Comparison of ENCODE assay signal across 10 mouse cellular contexts in the genomic region with DNA sequence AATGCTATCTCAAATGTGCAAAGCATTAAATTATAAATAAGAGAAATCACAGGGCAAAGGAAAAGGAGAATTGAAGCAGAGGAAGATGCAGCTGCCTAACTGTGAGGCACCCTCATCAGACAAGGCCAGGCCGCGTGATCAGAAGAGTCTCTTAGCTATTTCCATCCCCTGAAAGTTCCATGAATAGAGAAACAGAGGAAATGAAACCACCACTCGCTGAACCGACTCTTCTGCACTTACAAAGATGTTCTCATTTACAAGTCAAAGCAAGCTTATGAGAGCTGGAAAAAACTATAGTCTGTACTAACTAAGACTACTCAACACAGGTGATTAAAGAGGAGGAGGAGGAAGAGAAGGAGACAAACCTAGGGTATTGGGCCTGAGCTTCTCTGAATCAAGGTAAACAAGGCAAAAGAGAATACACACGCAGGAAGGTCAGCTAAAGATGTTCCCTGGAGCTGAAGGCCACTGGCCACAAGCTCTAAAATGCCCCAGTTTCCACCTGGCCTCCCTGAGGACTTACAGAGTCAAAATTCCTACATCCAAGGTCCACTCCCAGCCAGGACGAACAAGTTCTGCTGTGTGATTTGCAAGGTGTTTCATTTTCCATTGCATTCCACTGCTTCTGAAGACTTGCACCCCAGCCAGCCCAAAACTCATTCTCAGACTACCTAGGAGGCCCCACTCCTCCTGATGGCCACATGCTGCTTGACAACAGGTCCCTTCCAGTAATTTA. TPM values are rescaled to one million over a fixed set of nuclear protein-coding genes. Genes with fewer than 3 reads are reported as not detected.
DNase-seq lines count a peak whose midpoint lies in the region; ATAC-seq and TF ChIP-seq lines count a peak whose summit lies in the region.
"Had no signal": no experiment of that assay in that cellular context is flagged by ENCODE, and none has a peak within 500 bp of the region (broad histone marks: within the 10 kb centered on the region; RNA-seq: fewer than 3 reads in every experiment).

No protein-coding gene starts in this region.

- dilution Hi-C loops in CH12.LX (cut with MboI; ENCODE audit: extremely low pct_ligation_motif_present, extremely low pct_unique_long_range_greater_than_20kb, low sequenced_read_pairs): no loop called here

- H3K27me3 ChIP-seq in CH12.LX (replicated peaks): no peaks in the 10 kb centered on the region

- H3K4me1 ChIP-seq in CH12.LX (ENCODE audit: control insufficient read depth in 1 of 2, insufficient read depth in 2 of 2): peaks cover 3 to 31% of the 10 kb centered on the region in 2 experiments; a peak in 2 of 4 replicates

- no peak; the same call in none of the 2 replicates for TF ChIP-seq RAD21 in CH12.LX (IDR thresholded peaks at IDR 0.05; ENCODE audit: low read depth, low read length)

- H3K27ac ChIP-seq in CH12.LX (ENCODE audit: insufficient read depth, low read depth): peak overlapping the region; percentile 99
- H3K27ac ChIP-seq: hindbrain, embryonic 15.5 days had no signal

- H3K9ac ChIP-seq in CH12.LX (ENCODE audit: insufficient read depth, low read depth): peak overlapping the region; percentile 85
- H3K9ac ChIP-seq: hindbrain, embryonic 15.5 days had no signal

- peaks cover 46% of the 10 kb centered on the region for H3K79me2 ChIP-seq in CH12.LX (replicated peaks; ENCODE audit: control insufficient read depth, extremely low read depth, insufficient read depth, poor library complexity, severe bottlenecking)

- TF ChIP-seq EP300 in CH12.LX (IDR thresholded peaks at IDR 0.05; ENCODE audit: low read length): peak; percentile 98

- TF ChIP-seq CTCF in CH12.LX (conservative IDR thresholded peaks at IDR 0.05 in 1 of 2, IDR thresholded peaks at IDR 0.05 in 1 of 2; ENCODE audit: low read depth in 2 of 2, low read length in 2 of 2): no peak

- no peaks in the 10 kb centered on the region for H3K36me3 ChIP-seq in CH12.LX (replicated peaks in 1 of 2; ENCODE audit: control insufficient read depth in 1 of 2, insufficient read depth in 1 of 2, low read length in 1 of 2)
- H3K36me3 ChIP-seq: hindbrain, embryonic 15.5 days had no signal

- peak; percentile 75 for DNase-seq in layer of hippocampus, adult 9-11 months
- DNase-seq in layer of hippocampus, postnatal 36 days: no peak
- DNase-seq in CH12.LX (ENCODE audit: extremely low read depth): peak; percentile 93
- peak; percentile 45 to 53 for DNase-seq in spleen, adult 18-20 months
- DNase-seq in testis, postnatal 14 days (ENCODE audit: low spot score): no peak
- DNase-seq: adrenal gland, postnatal 14 days had no signal

- in situ Hi-C loops in CH12.LX (cut with MboI; ENCODE audit: low pct_ligation_motif_present, low pct_unique_long_range_greater_than_20kb, low sequenced_read_pairs): no loop called here

- peak; percentile 59 for TF ChIP-seq POLR2A in CH12.LX (IDR thresholded peaks at IDR 0.05; ENCODE audit: low read depth, low read length)

- peak; percentile 22 for ATAC-seq in common myeloid progenitor, adult 5-6 weeks (replicated peaks; ENCODE audit: low read depth, poor library complexity, severe bottlenecking)
- no peak for ATAC-seq in megakaryocyte-erythroid progenitor cell, adult 5-6 weeks (replicated peaks; ENCODE audit: low FRiP score, low TSS enrichment, poor library complexity, severe bottlenecking)
- ATAC-seq: lung, postnatal 0 days had no signal

- peak overlapping the region; percentile 36 to 44 (median 44) for H3K4me3 ChIP-seq in CH12.LX (replicated peaks in 1 of 3; ENCODE audit: low read depth in 2 of 3, low read length in 2 of 3, poor library complexity in 1 of 3)
- H3K4me3 ChIP-seq: hindbrain, embryonic 15.5 days had no signal

- H3K4me2 ChIP-seq in CH12.LX (ENCODE audit: insufficient read depth, low read depth, poor library complexity, severe bottlenecking): peak overlapping the region; percentile 90
- H3K4me2 ChIP-seq: hindbrain, embryonic 15.5 days had no signal

- no peaks in the 10 kb centered on the region for H3K9me3 ChIP-seq in CH12.LX (replicated peaks; ENCODE audit: low read length)
- H3K9me3 ChIP-seq: hindbrain, embryonic 15.5 days had no signal

TF ChIP-seq in CH12.LX, 34 proteins besides CTCF, POLR2A, EP300 and RAD21:
- TF ChIP-seq GABPA (IDR thresholded peaks at IDR 0.05; ENCODE audit: insufficient replicate concordance, low read depth, low read length) (no peak), HCFC1 (IDR thresholded peaks at IDR 0.05; ENCODE audit: low read depth, low read length) (peak; percentile 54), MYC (IDR thresholded peaks at IDR 0.05; ENCODE audit: low read depth, low read length) (peak; percentile 95), TBP (conservative IDR thresholded peaks at IDR 0.05; ENCODE audit: low read depth, low read length) (peak; percentile 97), NRF1 (IDR thresholded peaks at IDR 0.05; ENCODE audit: low read depth, low read length) (no peak), ZKSCAN1 (IDR thresholded peaks at IDR 0.05; ENCODE audit: borderline replicate concordance, low read depth, low read length) (no peak), NELFE (IDR thresholded peaks at IDR 0.05; ENCODE audit: low read depth, low read length) (peak; percentile 55; the same call in 1 of the 2 replicates), CHD1 (IDR thresholded peaks at IDR 0.05; ENCODE audit: low read depth, low read length) (peak; percentile 77; the same call in 1 of the 2 replicates), PAX5 (IDR thresholded peaks at IDR 0.05; ENCODE audit: low read length) (no peak), MAZ (IDR thresholded peaks at IDR 0.05; ENCODE audit: low read depth, low read length) (0 out of 2 replicates have a peak, but pooled peaks have one; percentile 53), JUN (IDR thresholded peaks at IDR 0.05; ENCODE audit: insufficient read depth, low read depth, low read length) (peak; percentile 49; the same call in 1 of the 2 replicates), ETS1 (conservative IDR thresholded peaks at IDR 0.05; ENCODE audit: low read depth, low read length) (peak; percentile 94), USF2 (conservative IDR thresholded peaks at IDR 0.05; ENCODE audit: low read depth, low read length) (no peak), ZNF384 (IDR thresholded peaks at IDR 0.05; ENCODE audit: low read depth, low read length) (peak; percentile 77), JUND (conservative IDR thresholded peaks at IDR 0.05; ENCODE audit: low read depth, low read length) (peak; percentile 74; the same call in 1 of the 2 replicates), ZC3H11A (IDR thresholded peaks at IDR 0.05; ENCODE audit: low read depth, low read length) (no peak), SIN3A (IDR thresholded peaks at IDR 0.05; ENCODE audit: low read length) (peak; percentile 88), SMC3 (IDR thresholded peaks at IDR 0.05; ENCODE audit: low read depth, low read length) (no peak), UBTF (IDR thresholded peaks at IDR 0.05; ENCODE audit: low read depth, low read length) (no peak), KAT2A (IDR thresholded peaks at IDR 0.05; ENCODE audit: insufficient replicate concordance, low read length) (no peak), MAFK (IDR thresholded peaks at IDR 0.05; ENCODE audit: insufficient replicate concordance, low read length) (peak; percentile 75), BHLHE40 (IDR thresholded peaks at IDR 0.05; ENCODE audit: low read depth, low read length) (peak; percentile 98), POLR2AphosphoS2 (IDR thresholded peaks at IDR 0.05; ENCODE audit: low read depth, low read length) (peak; percentile 75), TCF12 (IDR thresholded peaks at IDR 0.05; ENCODE audit: low read depth, low read length) (peak; percentile 95), ELF1 (IDR thresholded peaks at IDR 0.05; ENCODE audit: low read depth, low read length) (peak; percentile 24; the same call in 1 of the 2 replicates), CHD2 (IDR thresholded peaks at IDR 0.05; ENCODE audit: low read length) (peak; percentile 60), MAX (IDR thresholded peaks at IDR 0.05; ENCODE audit: low read length) (peak; percentile 80), MXI1 (IDR thresholded peaks at IDR 0.05; ENCODE audit: low read depth, low read length) (peak; percentile 77), USF1 (IDR thresholded peaks at IDR 0.05; ENCODE audit: low read depth, low read length) (peak; percentile 43), MEF2A (IDR thresholded peaks at IDR 0.05; ENCODE audit: borderline replicate concordance, low read depth, low read length) (peak; percentile 99), RCOR1 (conservative IDR thresholded peaks at IDR 0.05; ENCODE audit: low read depth, low read length) (peak; percentile 89; the same call in 1 of the 2 replicates), IRF4 (IDR thresholded peaks at IDR 0.05; ENCODE audit: low read depth, low read length) (peak; percentile 99), E2F4 (IDR thresholded peaks at IDR 0.05; ENCODE audit: insufficient replicate concordance, low read depth, low read length) (0 out of 2 replicates have a peak, but pooled peaks have one; percentile 39), ZMIZ1 (IDR thresholded peaks at IDR 0.05; ENCODE audit: low read depth, low read length) (no peak)

RNA-seq across cellular contexts. Expression of a gene that starts 5.2 kb away (rescaled TPM):
- total RNA-seq in layer of hippocampus, postnatal 36 days (2021): 10 to 100 TPM; 34.4 to 35.6 TPM
- total RNA-seq in CH12.LX (2012; rRNA removed) (29.1 and 34.1 TPM in 2 replicates), CH12.LX (2014; rRNA removed) (75.1 and 86.1 TPM in 2 replicates)
- 61.8 and 63.7 TPM in 2 replicates for polyA plus RNA-seq in CH12.LX (2012; ENCODE audit: insufficient read length, low read depth)
- total RNA-seq in common myeloid progenitor, adult 5-6 weeks (2017): 27.0 and 30.5 TPM in 2 replicates
- 12.7 and 16.4 TPM in 2 replicates for total RNA-seq in megakaryocyte-erythroid progenitor cell, adult 5-6 weeks (2014; fragmentation: Nextera tagmentation)
- total RNA-seq in megakaryocyte-erythroid progenitor cell, adult 5-6 weeks (2017): 20.2 and 25.7 TPM in 2 replicates

Comparison
In these comparisons a context has a peak if more than half of its experiments do, and no peak if none do; other contexts are left out.
1. DNase-seq: peak in layer of hippocampus, adult 9-11 months (single experiment), CH12.LX (single experiment) and spleen, adult 18-20 months (2 of 2); none in layer of hippocampus, postnatal 36 days (0 of 2) and testis, postnatal 14 days (single experiment).